Mouse (Mus musculus) E14TG2a.4 (cell line): ENCODE results near the gene Map3k7cl.
A peak's percentile ranks its signal among the peaks of the same experiment; 100 is the strongest.

Experiments
- H3K27me3 ChIP-seq: 2 replicates; pipeline ENCODE4 v1.6.1; 2014; ENCODE audit warnings: low read length, control low read depth; ENCODE audit not compliant: insufficient read depth
- H3K36me3 ChIP-seq: 2 replicates; pipeline ENCODE4 v1.6.1; 2014; ENCODE audit warnings: low read length, control low read depth; ENCODE audit not compliant: insufficient read depth
- H3K4me1 ChIP-seq: replicated peaks from 2 replicates; pipeline ENCODE4 v1.6.1; 2014; ENCODE audit warnings: low read depth, low read length, control low read depth
- H3K4me3 ChIP-seq: replicated peaks from 2 replicates; pipeline ENCODE4 v1.5.1; 2014; ENCODE audit warnings: mild to moderate bottlenecking, low read length
- H3K9me3 ChIP-seq: 2 replicates; pipeline ENCODE4 v1.6.1; 2014; ENCODE audit warnings: low read length, control low read depth
- CTCF ChIP-seq: conservative IDR thresholded peaks from 2 replicates; pipeline ENCODE4 v1.5.1; 2014; ENCODE audit warnings: low read length
- NANOG ChIP-seq: IDR thresholded peaks from 2 replicates; pipeline ENCODE4 v1.6.1; 2014; ENCODE audit warnings: borderline replicate concordance, low read length, mixed read lengths
- POU5F1 ChIP-seq: IDR thresholded peaks from 2 replicates; pipeline ENCODE4 v1.6.1; 2014; ENCODE audit warnings: low read length, borderline replicate concordance

Gene Map3k7cl

DNA sequence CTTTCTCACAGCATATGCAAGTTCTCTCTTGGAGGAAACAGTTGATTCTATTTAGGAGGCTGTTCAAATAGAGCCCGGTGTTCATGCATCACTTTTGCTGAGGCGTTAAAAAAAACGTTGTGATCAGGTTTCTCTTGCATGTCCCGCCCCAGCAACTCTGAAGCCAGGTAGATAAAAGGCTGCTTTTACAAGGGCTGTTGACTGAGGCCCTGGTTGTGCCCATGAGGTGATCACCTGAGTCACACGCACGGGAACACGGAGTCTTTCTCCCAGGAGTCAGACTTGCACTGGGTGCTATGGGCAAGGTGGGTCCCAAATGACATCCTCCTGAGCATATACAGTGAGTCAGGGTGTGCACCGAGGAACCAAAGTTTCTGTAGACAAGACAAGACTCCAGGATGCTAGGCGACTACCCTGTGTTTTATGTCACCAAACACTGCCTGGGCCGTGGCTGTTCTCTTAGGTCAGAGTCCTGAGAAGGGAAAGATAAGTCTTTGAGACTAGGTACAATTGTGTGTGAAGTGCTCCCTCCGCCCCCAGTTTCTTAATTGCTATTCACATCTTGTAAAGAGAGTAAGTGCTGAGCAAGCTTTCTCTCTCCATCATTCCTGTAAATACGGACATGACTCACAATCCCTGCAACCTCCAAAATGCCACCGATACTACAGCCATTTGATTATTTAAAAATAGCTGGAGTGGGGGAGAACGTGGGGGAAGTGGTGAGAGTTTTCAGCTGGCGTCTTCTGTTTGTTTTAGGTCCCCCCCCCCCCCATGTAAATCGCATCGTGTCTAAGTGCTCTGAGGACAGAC, 49.8 kb downstream of the Map3k7cl start:
- H3K4me1 ChIP-seq = peaks cover 49% of the 10 kb centered on the region
- TF ChIP-seq POU5F1 (no peak), NANOG (no peak), CTCF (no peak)
- H3K9me3 ChIP-seq = no peaks in the 10 kb centered on the region
- no peak overlapping the region for H3K4me3 ChIP-seq
- 0 out of 2 replicates have a peak, but pooled peaks cover 7% of the 10 kb centered on the region for H3K27me3 ChIP-seq
- H3K36me3 ChIP-seq = no peaks in the 10 kb centered on the region

DNA sequence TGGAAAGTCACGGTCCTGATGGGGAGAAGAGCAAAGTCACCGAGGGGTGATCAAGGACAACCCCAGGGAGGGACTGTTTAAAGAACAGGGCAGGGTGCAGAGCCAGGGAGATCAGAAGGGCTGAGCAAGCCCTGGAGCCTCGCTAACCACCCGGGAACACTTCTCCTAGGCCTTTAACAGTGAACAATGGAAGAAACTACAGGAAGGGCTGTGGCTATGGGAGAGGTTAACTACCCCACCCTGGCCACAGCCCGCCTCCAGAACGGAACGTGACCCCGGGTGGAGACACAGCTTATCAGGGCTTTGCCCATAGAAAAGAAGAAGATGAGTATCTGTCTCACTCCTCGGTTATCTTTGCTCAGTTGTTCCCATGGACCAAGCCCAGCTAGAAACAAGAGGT, 50.9 kb downstream of the Map3k7cl start:
- Histone ChIP-seq H3K4me3 (peak overlapping the region; percentile 29; the same call in 1 of the 2 replicates), H3K27me3 (0 out of 2 replicates have a peak, but pooled peaks cover 2% of the 10 kb centered on the region), H3K36me3 (no peaks in the 10 kb centered on the region), H3K4me1 (peaks cover 44% of the 10 kb centered on the region), H3K9me3 (no peaks in the 10 kb centered on the region)
- no peak for TF ChIP-seq POU5F1
- TF ChIP-seq CTCF = no peak

DNA sequence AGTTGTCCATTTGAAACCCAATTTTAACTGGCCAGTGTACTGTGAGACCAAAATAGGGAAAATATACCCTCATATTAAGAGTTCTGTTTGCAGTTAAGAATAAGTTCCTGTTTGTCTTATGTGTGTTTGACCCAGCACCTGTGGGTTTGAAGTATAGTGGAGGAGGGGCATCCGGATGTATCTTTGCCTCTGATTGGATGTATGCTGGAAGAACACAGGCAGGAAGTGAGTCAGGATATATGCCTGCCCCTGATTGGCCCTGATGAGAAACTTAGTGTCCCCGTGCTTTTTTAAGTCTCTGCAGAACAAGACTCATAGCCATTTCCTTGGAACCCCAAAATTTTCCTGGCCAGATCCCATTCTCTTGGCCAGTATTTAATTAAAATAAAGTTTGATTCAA, 51.8 kb downstream of the Map3k7cl start:
- no peak for TF ChIP-seq POU5F1
- TF ChIP-seq CTCF = no peak
- TF ChIP-seq NANOG = no peak
- Histone ChIP-seq H3K9me3 (no peaks in the 10 kb centered on the region), H3K4me3 (no peak overlapping the region), H3K4me1 (peaks cover 44% of the 10 kb centered on the region), H3K27me3 (0 out of 2 replicates have a peak, but pooled peaks cover 4% of the 10 kb centered on the region), H3K36me3 (no peaks in the 10 kb centered on the region)

GRCm38 (mm10) chr16:87607383-87607782, 54.3 kb downstream of the Map3k7cl start:
- TF ChIP-seq POU5F1 = no peak
- no peak for TF ChIP-seq CTCF
- TF ChIP-seq NANOG = no peak
- H3K4me3 ChIP-seq = no peak overlapping the region
- peaks cover 50% of the 10 kb centered on the region for H3K4me1 ChIP-seq
- 0 out of 2 replicates have a peak, but pooled peaks cover 16% of the 10 kb centered on the region for H3K27me3 ChIP-seq
- H3K9me3 ChIP-seq = no peaks in the 10 kb centered on the region
- no peaks in the 10 kb centered on the region for H3K36me3 ChIP-seq

DNA sequence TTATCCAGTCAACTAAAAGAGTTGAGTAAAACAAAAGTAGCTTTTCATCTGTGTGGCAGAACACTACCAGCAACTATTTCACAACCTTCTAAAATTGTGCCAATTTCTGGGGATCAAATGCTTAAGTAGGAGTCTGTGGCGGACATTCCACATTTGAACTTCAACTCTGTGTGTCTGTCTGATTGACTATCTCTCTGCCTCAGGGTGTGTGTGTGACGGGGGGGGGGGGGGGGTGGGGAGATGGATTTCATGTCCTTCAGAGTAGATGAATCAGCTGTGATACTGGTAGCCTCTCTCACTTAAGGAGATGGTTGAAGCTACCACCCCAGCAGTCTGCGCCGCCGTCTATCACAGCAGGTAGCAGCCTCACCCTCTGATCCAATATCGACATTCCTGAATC, 54.8 kb downstream of the Map3k7cl start:
- H3K27me3 ChIP-seq = 0 out of 2 replicates have a peak, but pooled peaks cover 16% of the 10 kb centered on the region
- TF ChIP-seq POU5F1 (no peak), CTCF (no peak), NANOG (no peak)

GRCm38 (mm10) chr16:87610142-87610541, 57.0 kb downstream of the Map3k7cl start:
- Histone ChIP-seq H3K4me1 (peaks cover 23% of the 10 kb centered on the region), H3K9me3 (no peaks in the 10 kb centered on the region), H3K36me3 (no peaks in the 10 kb centered on the region), H3K4me3 (no peak overlapping the region), H3K27me3 (0 out of 2 replicates have a peak, but pooled peaks cover 16% of the 10 kb centered on the region)
- no peak for TF ChIP-seq POU5F1
- TF ChIP-seq NANOG = no peak
- TF ChIP-seq CTCF = no peak

More for the DNA sequence above, 54.8 kb downstream of the Map3k7cl start:
- peaks cover 44% of the 10 kb centered on the region for H3K4me1 ChIP-seq
- H3K4me3 ChIP-seq = no peak overlapping the region
- no peaks in the 10 kb centered on the region for H3K36me3 ChIP-seq
- H3K9me3 ChIP-seq = no peaks in the 10 kb centered on the region

- TF ChIP-seq NANOG (no peak), CTCF (no peak), POU5F1 (no peak)
- 0 out of 2 replicates have a peak, but pooled peaks cover 16% of the 10 kb centered on the region for H3K27me3 ChIP-seq
Observed at GRCm38 (mm10) chr16:87610556-87611295, 57.6 kb downstream of the Map3k7cl start.

DNA sequence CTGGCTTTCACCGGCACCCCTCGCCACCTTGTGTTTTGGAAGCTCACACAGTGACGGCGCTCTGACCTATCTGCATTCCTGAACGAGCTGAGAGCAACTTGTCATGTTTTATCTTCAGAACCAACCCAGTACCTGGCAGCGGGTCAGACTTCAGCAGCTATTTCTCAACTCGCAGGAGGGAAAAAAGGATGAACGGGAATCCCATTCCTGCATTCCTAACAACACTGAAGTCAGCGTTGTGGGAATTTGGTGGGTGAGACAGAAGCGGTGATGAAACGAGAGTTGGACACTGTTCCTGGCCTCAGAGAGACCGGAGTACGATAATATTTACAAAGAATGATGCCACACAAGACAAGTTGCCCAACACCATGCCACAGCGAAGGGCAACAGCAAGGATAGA, 58.3 kb downstream of the Map3k7cl start:
- Histone ChIP-seq H3K4me1 (peaks cover 20% of the 10 kb centered on the region), H3K27me3 (0 out of 2 replicates have a peak, but pooled peaks cover 16% of the 10 kb centered on the region), H3K36me3 (no peaks in the 10 kb centered on the region)

More at GRCm38 (mm10) chr16:87610556-87611295, 57.6 kb downstream of the Map3k7cl start:
- H3K36me3 ChIP-seq = no peaks in the 10 kb centered on the region
- no peaks in the 10 kb centered on the region for H3K9me3 ChIP-seq
- H3K4me3 ChIP-seq = peak overlapping the region; percentile 29
- H3K4me1 ChIP-seq = peaks cover 20% of the 10 kb centered on the region

More for the DNA sequence above, 58.3 kb downstream of the Map3k7cl start:
- Histone ChIP-seq H3K9me3 (no peaks in the 10 kb centered on the region), H3K4me3 (peak overlapping the region; percentile 29)
- TF ChIP-seq NANOG = no peak
- no peak for TF ChIP-seq POU5F1
- TF ChIP-seq CTCF = no peak
